Mouse (Mus musculus) intestine, embryonic 16.5 days (tissue): ENCODE data around the gene Taf10. TPM values are rescaled to one million over a fixed set of nuclear protein-coding genes. Genes with fewer than 3 reads are reported as not detected.

Experiments
- ATAC-seq: fragments of 200-750 bp; cut with Nextera tagmentation; 2 replicates; pipeline ENCODE4 v1.8.0; 2017; ENCODE audit warnings: moderate TSS enrichment, moderate library complexity
- H3K27ac ChIP-seq: fragments of 300-500 bp; sonication (generic); 2 replicates; pipeline ENCODE4 v1.5.1; 2014; ENCODE audit warnings: mild to moderate bottlenecking, low read length
- H3K27me3 ChIP-seq: fragments of 300-500 bp; sonication (generic); replicated peaks from 2 replicates; pipeline ENCODE4 v1.6.1; 2014; ENCODE audit warnings: low read length, control low read depth, mixed read lengths; ENCODE audit not compliant: control insufficient read depth, insufficient read depth
- H3K36me3 ChIP-seq: fragments of 300-500 bp; sonication (generic); 2 replicates; pipeline ENCODE4 v1.6.1; 2014; ENCODE audit warnings: low read length, control low read depth; ENCODE audit not compliant: control insufficient read depth, insufficient read depth
- H3K4me1 ChIP-seq: fragments of 300-500 bp; sonication (generic); 2 replicates; pipeline ENCODE4 v1.6.1; 2014; ENCODE audit warnings: low read length, control low read depth, mixed read lengths; ENCODE audit not compliant: control insufficient read depth, insufficient read depth
- H3K4me2 ChIP-seq: fragments of 300-500 bp; sonication (generic); 2 replicates; pipeline ENCODE4 v1.6.1; 2014; ENCODE audit warnings: low read depth, low read length, control low read depth
- H3K4me3 ChIP-seq: fragments of 300-500 bp; sonication (generic); 2 replicates; pipeline ENCODE4 v1.5.1; 2014; ENCODE audit warnings: mild to moderate bottlenecking, low read length
- H3K9ac ChIP-seq: fragments of 300-500 bp; sonication (generic); 2 replicates; pipeline ENCODE4 v1.6.1; 2014; ENCODE audit warnings: low read depth, low read length
- H3K9me3 ChIP-seq: fragments of 300-500 bp; sonication (generic); 2 replicates; pipeline ENCODE4 v1.6.1; 2016; ENCODE audit warnings: low read length, control low read depth; ENCODE audit not compliant: control insufficient read depth
- WGBS: fragments of 180-500 bp; shearing (Covaris S2); extraction: QIAGEN DNeasy Blood & Tissue Kit; methylation state at CpG from one replicate; pipeline ENCODE4 v1.1.7; 2014; 5-methylcytosine and 5-hydroxymethylcytosine counted together
- polyA plus RNA-seq: library from polyadenylated mRNA; unstranded; fragments of >200 nt; fragmentation: Nextera tagmentation; extraction: Ambion mirVana; gene quantifications from 2 replicates; pipeline ENCODE4 v1.2.1, GENCODE M21; 2015

Taf10 gene
- 114 and 119 TPM in 2 replicates for polyA plus RNA-seq

DNA sequence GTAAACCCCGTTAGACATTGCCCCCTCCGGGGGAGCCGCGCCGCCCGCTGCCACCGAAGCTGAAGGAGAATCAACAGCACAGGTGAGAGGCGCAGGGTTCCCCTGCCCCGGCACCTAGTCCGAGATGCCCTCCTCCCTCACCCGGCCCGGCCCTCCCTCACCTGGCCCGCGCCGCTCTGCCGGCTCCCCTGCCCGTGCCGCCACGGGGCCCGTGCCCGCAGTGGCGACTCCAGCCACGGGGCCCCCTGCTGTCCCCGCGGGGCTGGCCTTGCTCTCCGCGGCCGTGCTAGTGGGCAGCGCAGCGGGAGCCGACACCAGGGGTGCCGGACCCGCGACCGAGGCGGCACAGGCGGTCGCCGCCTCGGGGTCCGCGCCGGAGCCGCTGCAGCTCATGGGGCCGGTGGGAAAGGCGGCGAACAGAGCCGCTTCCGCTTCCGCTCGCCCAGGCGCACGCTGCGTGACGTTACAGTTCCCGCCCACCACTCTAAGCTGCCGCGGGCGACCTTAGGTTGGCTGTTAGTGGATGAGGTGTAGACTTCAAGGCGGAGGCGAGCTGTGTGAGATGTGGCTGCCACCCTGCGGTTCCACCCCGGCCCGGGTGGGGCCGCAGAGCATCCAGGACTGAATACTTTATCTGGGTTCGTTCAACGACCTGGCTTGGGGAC, at the start of gene Taf10:
Taf10 (minus strand) TSS at position 436 of the 665 bp plus-strand sequence.
- Histone ChIP-seq H3K27me3 (no peaks in the 10 kb centered on the region), H3K4me2 (peak within 1 kb of the TSS; percentile 72), H3K9me3 (no peaks in the 10 kb centered on the region), H3K36me3 (peaks cover 19% of the 10 kb centered on the region), H3K4me3 (peak within 1 kb of the TSS; percentile 84), H3K4me1 (peaks cover 8% of the 10 kb centered on the region), H3K9ac (peak within 1 kb of the TSS; percentile 84), H3K27ac (peak within 1 kb of the TSS; percentile 73)
- ATAC-seq: peak; percentile 99
- WGBS: under 1% methylated on average over 65 of the region's 67 CpGs

DNA sequence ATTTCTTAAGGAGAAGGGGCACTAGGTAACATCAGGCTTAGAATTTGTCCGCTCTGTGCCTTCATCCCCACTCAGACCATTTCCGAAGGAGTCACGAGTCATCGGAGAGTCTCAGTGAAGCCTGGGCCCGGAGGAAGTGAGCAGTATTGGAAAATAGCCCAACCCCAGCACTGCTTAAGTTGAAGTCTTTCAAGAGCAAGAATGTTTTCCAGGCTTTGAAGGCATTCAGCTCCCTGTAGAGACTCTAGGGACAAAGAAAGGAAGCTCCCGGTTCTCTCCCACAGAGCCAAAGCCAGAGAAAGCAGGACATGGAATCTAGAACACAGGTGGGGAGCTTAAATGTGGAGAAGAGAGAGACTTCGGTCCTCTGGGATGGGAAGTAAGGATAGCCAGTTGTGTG, 49.5 kb upstream of the Taf10 start:
- Histone ChIP-seq H3K36me3 (no peaks in the 10 kb centered on the region), H3K4me3 (no peak overlapping the region), H3K27ac (no peak overlapping the region), H3K27me3 (no peaks in the 10 kb centered on the region; the same call in 1 of the 2 replicates), H3K9me3 (no peaks in the 10 kb centered on the region), H3K4me2 (no peak overlapping the region), H3K9ac (no peak overlapping the region), H3K4me1 (no peaks in the 10 kb centered on the region)
- 77% methylated on average over 7 of the region's 7 CpGs for WGBS
- no peak for ATAC-seq

DNA sequence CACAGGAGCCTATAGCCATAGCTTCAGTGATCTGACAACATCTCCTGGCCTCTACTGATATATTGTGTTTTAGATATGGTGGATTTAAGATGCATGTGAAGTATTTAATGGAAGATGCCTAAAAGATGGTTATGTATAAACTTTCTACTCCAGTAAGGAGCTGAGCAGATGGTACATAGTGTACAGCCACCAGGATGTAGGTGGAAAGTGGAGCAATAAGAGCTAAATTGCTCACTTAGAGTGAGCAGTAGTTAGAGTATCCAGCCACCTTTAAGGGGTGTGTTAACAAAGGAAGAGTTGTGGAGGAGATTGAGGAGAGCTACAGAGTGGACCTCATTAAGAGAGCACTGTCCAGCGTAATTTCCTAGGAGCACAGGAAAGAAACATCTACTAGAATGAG, 47.0 kb upstream of the Taf10 start:
- Histone ChIP-seq H3K4me1 (peaks cover 6% of the 10 kb centered on the region; the same call in 1 of the 2 replicates), H3K4me3 (no peak overlapping the region), H3K27ac (no peak overlapping the region), H3K27me3 (no peaks in the 10 kb centered on the region; the same call in 1 of the 2 replicates), H3K4me2 (no peak overlapping the region), H3K9ac (no peak overlapping the region), H3K36me3 (no peaks in the 10 kb centered on the region), H3K9me3 (no peaks in the 10 kb centered on the region)
- WGBS: 77% methylated on average over 1 of the region's 1 CpGs
- no peak for ATAC-seq

DNA sequence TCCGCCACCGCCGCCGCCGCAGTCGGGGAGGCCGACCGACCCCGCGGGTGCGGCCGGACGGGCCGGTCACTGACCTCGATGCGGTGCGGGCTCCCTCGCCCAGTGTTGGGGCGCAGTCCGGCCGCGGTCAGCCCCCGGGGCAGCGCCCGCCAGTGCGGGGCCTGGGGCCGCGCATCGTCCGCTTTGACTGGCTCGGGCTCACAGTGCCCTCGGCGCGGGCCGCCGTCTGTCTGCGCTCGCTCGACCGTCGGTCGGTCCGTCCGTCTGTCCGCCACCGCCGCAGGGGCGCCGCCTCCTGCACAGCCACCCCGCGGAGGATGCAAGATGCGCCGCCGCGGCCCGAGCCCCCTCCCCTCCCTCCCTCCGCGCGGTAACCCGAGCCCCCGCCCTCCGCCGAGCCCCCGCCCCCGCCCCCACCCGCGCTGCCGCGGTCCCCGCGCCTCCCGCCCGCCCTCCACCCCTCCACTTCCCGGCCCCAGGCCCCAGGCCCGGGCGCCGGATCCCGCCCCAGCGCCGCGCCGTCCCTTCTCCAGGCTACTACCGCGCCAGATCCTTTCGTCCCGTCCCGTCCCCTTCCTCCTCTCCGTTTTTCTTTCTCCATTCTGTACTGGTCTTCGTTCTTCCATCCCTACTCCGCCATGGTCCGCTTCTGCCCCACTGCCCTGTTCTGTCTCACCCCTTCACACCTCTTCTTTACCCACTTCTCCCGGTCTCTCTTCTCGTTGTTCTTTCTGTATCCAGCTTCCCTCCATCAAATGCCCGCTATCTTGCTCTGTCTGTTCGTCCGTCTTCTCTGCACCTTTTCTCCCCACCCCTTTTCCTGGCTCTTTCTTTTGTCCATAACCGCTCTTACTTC, 43.4 kb upstream of the Taf10 start, which contains the start of gene Dchs1:
Dchs1 (minus strand) TSS at position 370 of the 856 bp plus-strand sequence.
- peak within 1 kb of the TSS; percentile 72 for H3K4me3 ChIP-seq
- H3K27me3 ChIP-seq: no peaks in the 10 kb centered on the region; the same call in 1 of the 2 replicates
- no peaks in the 10 kb centered on the region for H3K36me3 ChIP-seq
- H3K4me1 ChIP-seq: peaks cover 20% of the 10 kb centered on the region; the same call in 1 of the 2 replicates
- H3K4me2 ChIP-seq: peak within 1 kb of the TSS; percentile 69
- no peaks in the 10 kb centered on the region for H3K9me3 ChIP-seq
- peak within 1 kb of the TSS; percentile 85 for H3K9ac ChIP-seq
- peak within 1 kb of the TSS; percentile 78 for H3K27ac ChIP-seq
- peak; percentile 77 for ATAC-seq
- WGBS: under 1% methylated on average over 51 of the region's 97 CpGs

DNA sequence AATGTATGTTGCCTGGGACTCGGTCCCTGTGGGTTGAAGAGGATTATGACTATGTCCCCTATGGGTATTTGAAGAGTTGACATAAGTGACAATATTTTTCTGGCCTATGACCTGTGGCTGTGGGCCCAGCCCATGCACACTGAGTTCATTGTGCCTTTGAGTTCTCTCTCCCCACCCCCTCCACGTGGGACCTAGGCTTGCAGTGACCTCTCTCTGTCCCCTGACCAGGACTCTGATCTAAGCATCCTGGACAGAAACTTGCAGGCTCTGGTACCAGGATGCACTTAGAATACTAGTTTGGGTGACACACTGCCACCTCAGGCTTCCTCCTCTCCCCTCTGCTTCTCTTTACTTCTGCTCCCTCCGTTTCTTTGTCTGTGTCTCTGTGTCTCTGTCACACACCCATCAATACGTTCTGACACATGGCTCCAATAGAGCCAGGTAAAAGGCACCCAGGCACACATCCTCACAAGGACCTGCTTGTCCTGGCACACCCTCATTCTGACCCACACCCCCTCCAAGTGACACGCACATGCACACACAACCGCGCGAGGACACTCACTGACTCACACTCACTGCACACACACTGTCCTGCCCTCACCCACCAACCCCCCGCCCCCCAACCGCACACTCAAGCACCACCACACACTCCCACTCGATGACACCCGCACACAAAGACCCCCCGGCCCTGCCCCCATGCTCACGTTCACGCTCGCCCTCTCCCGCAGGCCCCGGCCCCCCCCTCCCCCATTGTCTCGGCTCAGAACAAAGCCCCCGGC, 42.5 kb upstream of the Taf10 start:
- peak overlapping the region; percentile 72 for H3K4me3 ChIP-seq
- peak overlapping the region; percentile 85 for H3K9ac ChIP-seq
- no peaks in the 10 kb centered on the region for H3K9me3 ChIP-seq
- no peaks in the 10 kb centered on the region; the same call in 1 of the 2 replicates for H3K27me3 ChIP-seq
- H3K27ac ChIP-seq: peak overlapping the region; percentile 78
- H3K4me1 ChIP-seq: peaks cover 20% of the 10 kb centered on the region; the same call in 1 of the 2 replicates
- 6% methylated on average over 19 of the region's 20 CpGs for WGBS
- H3K36me3 ChIP-seq: no peaks in the 10 kb centered on the region
- peak; percentile 60 for ATAC-seq
- H3K4me2 ChIP-seq: peak overlapping the region; percentile 69

DNA sequence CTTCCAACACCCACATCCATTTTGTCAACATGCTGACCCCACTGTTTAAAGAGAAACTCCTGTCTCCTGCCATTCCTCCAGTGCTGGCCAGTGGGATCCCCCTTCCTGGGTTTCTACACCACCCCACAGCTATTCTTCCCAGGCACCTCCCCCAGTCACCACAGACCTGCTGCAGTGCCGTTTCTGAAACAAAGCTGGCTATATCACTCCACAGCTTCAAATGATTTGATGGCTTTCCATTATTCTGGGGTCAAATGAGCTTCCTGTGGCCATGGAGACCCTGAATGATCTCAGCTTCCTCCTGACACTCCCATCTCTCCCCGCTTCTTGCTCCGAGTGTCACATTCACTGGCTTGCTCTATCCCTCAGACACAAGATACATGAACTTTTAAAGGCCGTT, 40.4 kb upstream of the Taf10 start:
- Histone ChIP-seq H3K4me3 (no peak overlapping the region), H3K27me3 (no peaks in the 10 kb centered on the region; the same call in 1 of the 2 replicates), H3K4me1 (peaks cover 20% of the 10 kb centered on the region; the same call in 1 of the 2 replicates), H3K36me3 (no peaks in the 10 kb centered on the region), H3K9me3 (no peaks in the 10 kb centered on the region), H3K9ac (no peak overlapping the region), H3K27ac (no peak overlapping the region), H3K4me2 (no peak overlapping the region)
- ATAC-seq: no peak
- 33% methylated on average over 4 of the region's 4 CpGs for WGBS

DNA sequence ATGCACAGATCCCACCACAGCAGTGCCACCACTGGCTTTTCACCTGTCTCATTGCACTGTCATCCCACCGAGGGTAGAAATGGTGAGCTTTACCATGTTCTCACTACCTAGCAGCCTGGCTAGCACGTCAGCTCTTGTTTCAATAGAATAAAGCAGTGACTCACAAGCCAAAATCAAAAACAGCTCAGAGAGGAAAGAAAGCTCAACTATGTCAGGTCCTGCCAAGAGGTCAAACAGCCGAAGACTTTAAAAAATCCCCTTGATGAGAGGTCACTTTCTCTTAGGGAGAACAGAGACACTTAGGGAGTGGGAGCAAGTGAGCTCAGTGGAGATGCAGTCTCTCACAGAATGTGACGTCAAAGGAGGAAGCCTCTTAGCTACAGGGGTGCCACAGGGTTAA, 39.7 kb upstream of the Taf10 start:
- no peak overlapping the region for H3K4me2 ChIP-seq
- no peak overlapping the region for H3K4me3 ChIP-seq
- no peak overlapping the region for H3K27ac ChIP-seq
- no peaks in the 10 kb centered on the region for H3K9me3 ChIP-seq
- H3K9ac ChIP-seq: no peak overlapping the region
- H3K36me3 ChIP-seq: no peaks in the 10 kb centered on the region
- ATAC-seq: no peak
- H3K4me1 ChIP-seq: peaks cover 27% of the 10 kb centered on the region
- 46% methylated on average over 4 of the region's 4 CpGs for WGBS
- no peaks in the 10 kb centered on the region; the same call in 1 of the 2 replicates for H3K27me3 ChIP-seq

DNA sequence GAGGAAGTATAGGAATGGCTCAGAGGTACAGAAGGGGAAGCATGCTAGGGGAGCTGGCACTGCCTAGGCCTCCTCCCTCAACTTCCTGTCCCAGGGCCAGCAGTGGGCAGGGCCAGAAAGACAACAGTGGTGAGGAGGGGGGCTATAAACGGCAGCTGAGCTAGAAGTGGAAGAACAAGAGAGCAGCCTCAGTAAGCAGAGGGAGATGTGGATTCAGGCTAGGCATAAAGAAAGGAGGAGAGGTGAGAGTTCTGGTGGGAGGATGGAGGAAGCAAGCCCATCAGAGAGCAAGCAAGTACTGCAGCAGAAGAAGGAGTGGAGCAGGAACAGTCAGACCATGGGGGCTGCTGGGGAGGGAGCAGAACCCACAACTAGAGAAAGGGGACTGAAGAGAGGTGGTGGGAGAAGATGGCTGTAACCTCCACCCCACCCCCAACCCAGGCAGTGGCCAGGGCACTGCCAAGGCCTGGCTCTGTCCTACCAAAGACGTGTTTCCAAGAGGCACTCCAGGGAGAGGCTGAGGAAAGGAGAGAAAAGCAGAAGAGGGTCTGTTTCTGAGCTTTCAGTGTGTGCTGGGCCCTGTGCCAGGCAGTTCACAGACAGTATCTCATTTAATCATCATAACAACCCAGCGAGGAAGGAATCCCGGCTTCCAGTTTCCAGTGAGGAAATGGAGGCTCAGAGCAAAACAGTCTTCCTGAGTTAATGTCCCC, 34.5 kb upstream of the Taf10 start:
- Histone ChIP-seq H3K27me3 (no peaks in the 10 kb centered on the region), H3K36me3 (no peaks in the 10 kb centered on the region), H3K27ac (peak overlapping the region; percentile 91), H3K4me3 (peak overlapping the region; percentile 5; the same call in 1 of the 2 replicates), H3K9me3 (no peaks in the 10 kb centered on the region), H3K4me2 (peak overlapping the region; percentile 48), H3K9ac (peak overlapping the region; percentile 52), H3K4me1 (peaks cover 21% of the 10 kb centered on the region)
- 24% methylated on average over 4 of the region's 4 CpGs for WGBS
- peak; percentile 87 for ATAC-seq
